Mouse (Mus musculus) olfactory bulb, adult 2 months (tissue): ENCODE measurements around the gene Slmap. TPM values are rescaled to one million over a fixed set of nuclear protein-coding genes. Genes with fewer than 3 reads are reported as not detected.

Experiments
- H3K27ac ChIP-seq: fragments of 200-500 bp; 2 replicates; pipeline ENCODE4 v1.5.1; 2012; ENCODE audit warnings: low read depth, low read length; ENCODE audit not compliant: insufficient read depth
- H3K4me1 ChIP-seq: fragments of 200-500 bp; 2 replicates; pipeline ENCODE4 v1.6.1; 2012; ENCODE audit warnings: low read length; ENCODE audit not compliant: control insufficient read depth, insufficient read depth
- H3K4me3 ChIP-seq: fragments of 200-500 bp; 2 replicates; pipeline ENCODE4 v1.5.1; 2012; ENCODE audit warnings: mild to moderate bottlenecking, low read depth, low read length, moderate library complexity; ENCODE audit not compliant: insufficient read depth
- CTCF ChIP-seq: fragments of 200-500 bp; IDR thresholded peaks from 2 replicates; pipeline ENCODE4 v1.5.1; 2012; ENCODE audit warnings: low read depth, mild to moderate bottlenecking, low read length, moderate library complexity; ENCODE audit not compliant: insufficient read depth
- POLR2A ChIP-seq: fragments of 200-500 bp; IDR thresholded peaks from 2 replicates; pipeline ENCODE4 v1.6.1; 2012; ENCODE audit warnings: mild to moderate bottlenecking, low read depth, low read length, moderate library complexity; ENCODE audit not compliant: insufficient read depth
- WGBS: fragments of 180-500 bp; shearing (Covaris S2); methylation state at CpG from one replicate; pipeline ENCODE4 v1.1.7; 2018; 5-methylcytosine and 5-hydroxymethylcytosine counted together
- polyA plus RNA-seq: library from polyadenylated mRNA; stranded (reverse); fragments of >200 nt; gene quantifications from 2 replicates; pipeline ENCODE4 v1.2.4, GENCODE M21; 2012; ENCODE audit warnings: low replicate concordance; ENCODE audit not compliant: missing spikeins, insufficient read depth, insufficient read length

Gene Slmap
- polyA plus RNA-seq, 1 experiment = not detected

GRCm38 (mm10) chr14:26533821-26534756, 642 bp downstream of the Slmap start:
- peaks cover 10% of the 10 kb centered on the region for H3K4me1 ChIP-seq
- H3K27ac ChIP-seq = 0 out of 2 replicates have a peak overlapping the region, but pooled peaks have one; percentile 56
- peak overlapping the region; percentile 77 for H3K4me3 ChIP-seq
- under 1% methylated on average over 88 of the region's 92 CpGs for WGBS
- TF ChIP-seq POLR2A (no peak), CTCF (no peak)

- peak overlapping the region; percentile 77 for H3K4me3 ChIP-seq
- peaks cover 11% of the 10 kb centered on the region for H3K4me1 ChIP-seq
- 20% methylated on average over 19 of the region's 19 CpGs for WGBS
- H3K27ac ChIP-seq = no peak overlapping the region
- TF ChIP-seq POLR2A (no peak), CTCF (no peak)
These were observed 1.5 kb downstream of the Slmap start for GRCm38 (mm10) chr14:26533267-26533666.

DNA sequence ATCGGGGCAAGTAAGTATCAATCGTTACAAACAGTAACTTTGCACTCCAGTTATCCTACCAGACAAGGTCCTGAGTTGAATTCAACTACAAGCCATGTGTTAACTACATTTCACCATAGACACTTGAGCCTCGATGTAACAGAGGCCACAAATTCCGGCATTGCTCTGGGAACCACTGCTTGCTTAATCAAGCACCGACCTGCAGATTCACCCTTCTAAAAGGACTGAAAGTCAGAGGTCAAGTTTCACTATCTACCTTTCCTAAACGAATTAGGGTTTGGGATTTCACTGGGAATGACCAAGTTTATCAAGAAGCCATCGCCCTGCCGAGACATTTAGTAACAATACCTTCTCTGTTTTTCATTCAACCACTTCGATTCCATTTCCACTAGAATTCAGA, 2.0 kb downstream of the Slmap start:
- 36% methylated on average over 9 of the region's 9 CpGs for WGBS
- TF ChIP-seq POLR2A (no peak), CTCF (no peak)
- H3K4me1 ChIP-seq = peaks cover 11% of the 10 kb centered on the region
- H3K27ac ChIP-seq = no peak overlapping the region
- H3K4me3 ChIP-seq = peak overlapping the region; percentile 77; the same call in 1 of the 2 replicates

GRCm38 (mm10) chr14:26531410-26532313, 3.1 kb downstream of the Slmap start:
- no peak overlapping the region for H3K4me3 ChIP-seq
- H3K27ac ChIP-seq = no peak overlapping the region
- WGBS = 56% methylated on average over 10 of the region's 10 CpGs
- no peak for TF ChIP-seq POLR2A
- no peak for TF ChIP-seq CTCF
- H3K4me1 ChIP-seq = peaks cover 11% of the 10 kb centered on the region

- WGBS = 10% methylated on average over 7 of the region's 7 CpGs
- TF ChIP-seq CTCF = no peak
- TF ChIP-seq POLR2A = no peak
- H3K4me1 ChIP-seq = peaks cover 11% of the 10 kb centered on the region
These were observed 4.4 kb downstream of the Slmap start for GRCm38 (mm10) chr14:26530350-26530749.

GRCm38 (mm10) chr14:26528296-26528695, 6.4 kb downstream of the Slmap start:
- 57% methylated on average over 2 of the region's 2 CpGs for whole genome bisulfite sequencing
- H3K4me3 ChIP-seq = no peak overlapping the region
- peaks cover 15% of the 10 kb centered on the region for H3K4me1 ChIP-seq
- TF ChIP-seq CTCF (no peak), POLR2A (no peak)
- H3K27ac ChIP-seq = no peak overlapping the region

More at GRCm38 (mm10) chr14:26530350-26530749, 4.4 kb downstream of the Slmap start:
- Histone ChIP-seq H3K27ac (no peak overlapping the region), H3K4me3 (no peak overlapping the region)

- Histone ChIP-seq H3K4me1 (peaks cover 13% of the 10 kb centered on the region; the same call in 1 of the 2 replicates), H3K27ac (no peak overlapping the region), H3K4me3 (no peak overlapping the region)
- WGBS = 49% methylated on average over 3 of the region's 3 CpGs
- TF ChIP-seq POLR2A (no peak), CTCF (no peak)
These were observed 8.8 kb downstream of the Slmap start for GRCm38 (mm10) chr14:26525955-26526354.

- 22% methylated on average over 2 of the region's 2 CpGs for WGBS
- Histone ChIP-seq H3K27ac (no peak overlapping the region; the same call in 1 of the 2 replicates), H3K4me1 (peaks cover 5% of the 10 kb centered on the region; the same call in 1 of the 2 replicates), H3K4me3 (no peak overlapping the region)
- TF ChIP-seq POLR2A (no peak), CTCF (no peak)
These were observed 11.6 kb downstream of the Slmap start for GRCm38 (mm10) chr14:26523082-26523481.
